Mouse (Mus musculus): ENCODE results near the gene Kmt5a. TPM values are rescaled to one million over a fixed set of nuclear protein-coding genes. Genes with fewer than 3 reads are reported as not detected.
A peak's percentile ranks its signal among the peaks of the same experiment; 100 is the strongest.

The Kmt5a gene
- polyA plus RNA-seq, 1 experiment from 2014 or later = 174 TPM

DNA sequence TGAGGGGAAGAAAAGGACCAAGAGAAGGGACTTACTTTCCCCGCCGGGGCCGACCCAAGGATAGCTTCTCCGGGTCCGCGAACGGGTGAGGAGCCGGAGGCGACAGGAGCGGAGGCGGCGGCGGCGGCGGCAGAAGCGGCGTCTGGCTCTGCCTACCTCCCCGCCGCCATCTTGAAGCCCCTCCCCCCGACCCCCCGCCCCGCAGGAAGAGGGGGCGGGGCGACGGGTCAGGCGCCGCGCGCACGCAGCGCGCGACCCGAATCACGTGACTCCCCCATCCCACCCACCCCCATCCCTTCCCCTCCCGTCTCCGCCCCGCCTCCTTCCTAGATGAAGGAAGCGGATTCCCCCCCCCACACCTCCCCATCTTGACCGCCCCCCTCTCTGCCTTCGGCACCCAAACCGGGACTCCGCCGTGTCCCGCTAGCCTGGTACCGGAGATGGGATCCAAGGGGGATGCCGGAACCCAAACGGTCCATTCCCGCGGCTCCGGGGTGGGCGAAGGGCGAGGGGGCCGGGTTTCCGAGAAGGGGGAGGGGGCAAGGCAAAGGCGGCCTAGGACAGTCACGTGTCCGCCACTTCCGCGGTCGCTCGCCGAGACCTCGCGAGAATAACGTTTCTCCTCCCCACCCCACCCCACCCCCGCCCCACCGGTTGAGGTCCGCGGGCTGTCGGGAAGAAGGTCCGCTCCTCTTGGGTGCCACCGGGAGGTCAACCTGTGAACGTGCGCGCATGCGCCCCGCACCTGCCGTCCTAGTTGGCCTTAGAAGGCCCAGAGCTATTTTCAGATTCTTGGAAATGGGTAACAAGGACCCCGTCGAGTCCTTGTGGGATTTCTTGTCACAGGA is 14.1 kb upstream of the Kmt5a start, which contains the start of gene Sbno1:
Gene Sbno1 (minus strand): TSS at position 590 of the 848 bp plus-strand sequence.
- DNase-seq (ENCODE audit: low read depth, low spot score) = peak; percentile 88
- H3K27me3 ChIP-seq = no peaks in the 10 kb centered on the region
- ChIA-PET CTCF (interaction anchor here (1.7 to 2.4 kb wide), 2 partner anchors 12 to 113 kb away, joined by 5 to 10 read pairs; no protein-coding TSS in a partner anchor), POLR2A (interaction anchor here (1.5 kb wide), 1 partner anchor 106 kb away, joined by 3 read pairs; no protein-coding TSS in a partner anchor)
- no peak for TF ChIP-seq CTCF (IDR thresholded peaks at IDR 0.05)
- in situ Hi-C loops (cut with MboI; ENCODE audit: low pct_unique_long_range_greater_than_20kb) = loop anchor here (25.0 kb wide), 1 partner anchor 437 kb away; the partner anchor contains the start of genes Ccdc92 and Zfp664
- ATAC-seq = peak; percentile 59

DNA sequence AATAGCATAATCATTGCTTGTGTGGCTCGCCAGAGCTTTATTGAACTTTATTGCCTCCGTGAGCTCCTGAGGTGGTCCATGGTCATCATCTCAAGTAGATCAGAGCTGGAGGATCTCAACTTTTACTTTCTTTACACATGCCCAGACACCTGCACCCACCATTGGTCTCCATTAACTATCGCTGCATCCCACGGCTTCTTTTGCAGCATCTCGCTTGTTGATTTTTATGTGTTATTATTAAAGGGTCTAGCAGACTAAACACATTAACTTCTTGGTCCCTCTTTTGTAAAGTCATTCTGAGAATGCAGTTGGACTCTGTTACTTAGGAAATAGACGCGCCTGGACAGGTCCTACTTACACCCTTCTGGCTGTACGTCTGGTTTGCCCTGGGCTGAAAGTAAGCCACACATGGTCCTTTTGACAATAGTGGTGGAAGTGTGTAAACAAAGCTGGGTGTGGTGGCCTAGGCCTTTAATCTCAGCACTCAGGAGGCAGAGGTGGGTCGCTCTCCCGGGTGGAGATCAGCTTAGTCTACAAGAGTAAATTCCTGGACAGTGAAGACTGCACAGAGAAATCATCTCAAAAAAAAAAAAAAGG is 13.2 kb upstream of the Kmt5a start:
- in situ Hi-C loops (cut with MboI; ENCODE audit: low pct_unique_long_range_greater_than_20kb) = loop anchor here (25.0 kb wide), 1 partner anchor 436 kb away; the partner anchor contains the start of genes Ccdc92 and Zfp664

DNA sequence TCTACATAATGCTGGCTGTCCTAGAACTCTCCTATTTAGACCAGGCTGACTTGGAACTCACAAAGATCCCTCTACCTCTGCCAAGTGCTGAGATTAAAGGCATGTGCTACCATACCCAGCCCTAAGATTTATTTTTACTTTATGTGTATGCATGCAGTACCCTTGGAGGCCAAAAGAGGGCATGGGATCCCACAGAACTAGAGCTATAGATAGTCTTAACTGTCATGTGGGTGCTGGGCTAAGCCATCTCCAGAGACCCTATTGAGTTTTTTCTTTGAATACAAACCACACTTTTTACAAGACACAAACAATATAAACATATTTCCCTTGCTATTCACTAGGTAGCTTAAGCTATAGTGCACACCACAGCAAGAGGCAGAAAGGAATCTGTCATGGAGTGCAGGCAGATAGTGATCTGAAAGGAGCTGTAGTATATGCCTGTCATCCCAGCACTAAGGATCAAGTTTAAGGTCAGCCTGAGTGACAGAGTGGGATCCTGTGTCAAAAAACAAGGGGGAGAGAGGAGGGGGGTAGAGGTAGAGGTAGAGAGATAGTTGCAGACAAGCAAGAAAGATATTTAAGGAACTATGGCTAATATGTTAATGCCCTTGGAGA is 7.2 kb upstream of the Kmt5a start:
- CTCF ChIA-PET = interaction anchor here (0.7 to 4.4 kb wide), 15 partner anchors 7 to 139 kb away, joined by 3 to 30 read pairs (median 4); partner anchors contain the start of genes Ddx55, Kmt5a, Rilpl1 and Rilpl2
- ATAC-seq (peak; percentile 39), DNase-seq (ENCODE audit: low read depth, low spot score) (no peak)
- TF ChIP-seq CTCF (IDR thresholded peaks at IDR 0.05) = peak; percentile 89
- no peaks in the 10 kb centered on the region for H3K27me3 ChIP-seq
- in situ Hi-C loops (cut with MboI; ENCODE audit: low pct_unique_long_range_greater_than_20kb) = loop anchor here (25.0 kb wide), 1 partner anchor 430 kb away; the partner anchor contains the start of genes Ccdc92 and Zfp664
- POLR2A ChIA-PET = interaction anchor here (0.6 to 1.4 kb wide), 4 partner anchors 106 to 124 kb away, joined by 3 to 4 read pairs (median 3); partner anchors contain the start of gene Ddx55

More for the DNA sequence above, 13.2 kb upstream of the Kmt5a start:
- ChIA-PET CTCF (interaction anchor here (1.7 to 2.4 kb wide), 2 partner anchors 11 to 112 kb away, joined by 5 to 10 read pairs; no protein-coding TSS in a partner anchor), POLR2A (interaction anchor here (0.6 to 0.7 kb wide), 2 partner anchors 52 to 105 kb away, joined by 3 to 4 read pairs; partner anchors contain the start of genes Rilpl1 and Rilpl2)
- DNase-seq (ENCODE audit: low read depth, low spot score) = no peak
- no peak for TF ChIP-seq CTCF (IDR thresholded peaks at IDR 0.05)
- H3K27me3 ChIP-seq = no peaks in the 10 kb centered on the region
- no peak for ATAC-seq

DNA sequence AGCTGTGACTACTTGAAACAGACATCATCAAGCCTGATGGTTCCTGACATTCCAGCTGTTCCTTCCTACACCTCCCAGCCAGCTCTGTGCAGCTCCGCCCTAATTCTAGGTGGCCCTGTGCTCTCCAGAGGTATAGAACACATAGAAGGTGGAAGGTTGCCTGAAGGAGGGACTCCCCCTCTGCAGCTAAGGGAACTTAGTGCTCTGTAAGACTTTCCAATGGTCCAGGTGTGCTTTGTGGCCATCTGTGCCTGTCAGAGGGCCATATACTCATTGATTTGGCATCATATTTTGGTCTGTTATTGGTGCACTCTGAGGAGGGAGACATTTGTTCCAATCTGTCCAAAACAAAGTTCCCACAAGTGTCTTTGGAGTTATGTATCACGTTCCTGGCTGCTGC is 6.7 kb upstream of the Kmt5a start:
- no peak for TF ChIP-seq CTCF (IDR thresholded peaks at IDR 0.05)
- ATAC-seq = no peak
- ChIA-PET POLR2A (interaction anchor here (0.6 to 1.4 kb wide), 4 partner anchors 105 to 124 kb away, joined by 3 to 4 read pairs (median 3); partner anchors contain the start of gene Ddx55), CTCF (interaction anchor here (0.7 to 4.4 kb wide), 14 partner anchors 9 to 139 kb away, joined by 3 to 30 read pairs (median 4); partner anchors contain the start of genes Ddx55, Rilpl1, Rilpl2 and Snrnp35)
- H3K27me3 ChIP-seq = no peaks in the 10 kb centered on the region
- in situ Hi-C loops (cut with MboI; ENCODE audit: low pct_unique_long_range_greater_than_20kb) = loop anchor here (25.0 kb wide), 1 partner anchor 429 kb away; the partner anchor contains the start of genes Ccdc92 and Zfp664
- no peak for DNase-seq (ENCODE audit: low read depth, low spot score)

DNA sequence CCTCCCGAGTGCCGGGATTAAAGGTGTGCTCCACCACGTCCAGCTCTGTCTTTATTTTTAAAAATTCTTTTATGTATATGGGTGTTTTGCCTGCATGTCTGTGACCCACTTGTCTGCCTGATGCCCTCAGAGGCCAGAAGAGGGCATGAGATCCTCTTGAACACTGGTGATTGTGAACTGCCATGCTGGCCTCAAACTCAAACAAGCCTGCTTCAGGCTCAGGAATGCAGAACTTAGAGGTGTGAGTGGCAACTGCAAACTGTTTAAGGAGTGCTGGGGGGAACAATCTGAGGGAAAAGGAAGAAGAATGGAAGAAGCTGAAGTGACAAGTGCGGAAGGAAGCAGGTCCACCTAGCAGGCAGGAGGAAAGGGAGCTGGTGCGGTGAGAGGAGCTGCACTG is 1.5 kb upstream of the Kmt5a start:
- no peak for ATAC-seq
- in situ Hi-C loops (cut with MboI; ENCODE audit: low pct_unique_long_range_greater_than_20kb) = loop anchor here (5.0 to 25.0 kb wide), 2 partner anchors 94 to 424 kb away; partner anchors contain the start of genes Ccdc92, Rilpl1 and Zfp664
- TF ChIP-seq CTCF (IDR thresholded peaks at IDR 0.05) = peak; percentile 73
- DNase-seq (ENCODE audit: low read depth, low spot score) = no peak
- ChIA-PET POLR2A (interaction anchor here (0.7 to 0.9 kb wide), 2 partner anchors 100 to 114 kb away, joined by 3 read pairs; no protein-coding TSS in a partner anchor), CTCF (interaction anchor here (0.6 to 4.0 kb wide), 9 partner anchors 8 to 117 kb away, joined by 3 to 31 read pairs (median 3); partner anchors contain the start of genes Rilpl1 and Sbno1)
- no peaks in the 10 kb centered on the region for H3K27me3 ChIP-seq

DNA sequence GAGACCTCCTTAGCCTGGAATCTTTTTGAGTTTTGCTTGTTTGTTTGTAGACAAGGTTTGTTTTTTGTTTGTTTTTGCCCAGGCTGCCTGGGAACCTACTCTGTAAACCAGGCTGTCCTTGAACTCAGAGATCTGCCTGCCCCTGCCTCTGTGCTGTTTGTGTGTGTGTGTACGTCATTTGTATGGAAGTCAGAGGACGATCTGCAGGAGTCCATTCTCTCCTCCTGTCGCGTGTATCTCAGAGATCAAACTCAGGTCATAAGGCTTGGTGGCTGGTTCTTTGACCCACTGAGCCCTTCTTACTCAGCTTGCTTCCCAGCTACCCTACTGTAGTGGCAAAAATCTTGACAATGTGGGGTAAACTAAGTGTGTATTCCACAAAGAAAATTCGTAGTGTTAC is 984 bp upstream of the Kmt5a start:
- no peak for DNase-seq (ENCODE audit: low read depth, low spot score)
- CTCF ChIA-PET = interaction anchor here (0.6 to 4.0 kb wide), 9 partner anchors 9 to 116 kb away, joined by 3 to 31 read pairs (median 3); partner anchors contain the start of genes Rilpl1 and Sbno1
- no peak for TF ChIP-seq CTCF (IDR thresholded peaks at IDR 0.05)
- POLR2A ChIA-PET = interaction anchor here (0.7 to 0.9 kb wide), 2 partner anchors 99 to 114 kb away, joined by 3 read pairs; no protein-coding TSS in a partner anchor
- H3K27me3 ChIP-seq = no peaks in the 10 kb centered on the region
- no peak for ATAC-seq
- in situ Hi-C loops (cut with MboI; ENCODE audit: low pct_unique_long_range_greater_than_20kb) = loop anchor here (5.0 to 25.0 kb wide), 2 partner anchors 94 to 424 kb away; partner anchors contain the start of genes Ccdc92, Rilpl1 and Zfp664

DNA sequence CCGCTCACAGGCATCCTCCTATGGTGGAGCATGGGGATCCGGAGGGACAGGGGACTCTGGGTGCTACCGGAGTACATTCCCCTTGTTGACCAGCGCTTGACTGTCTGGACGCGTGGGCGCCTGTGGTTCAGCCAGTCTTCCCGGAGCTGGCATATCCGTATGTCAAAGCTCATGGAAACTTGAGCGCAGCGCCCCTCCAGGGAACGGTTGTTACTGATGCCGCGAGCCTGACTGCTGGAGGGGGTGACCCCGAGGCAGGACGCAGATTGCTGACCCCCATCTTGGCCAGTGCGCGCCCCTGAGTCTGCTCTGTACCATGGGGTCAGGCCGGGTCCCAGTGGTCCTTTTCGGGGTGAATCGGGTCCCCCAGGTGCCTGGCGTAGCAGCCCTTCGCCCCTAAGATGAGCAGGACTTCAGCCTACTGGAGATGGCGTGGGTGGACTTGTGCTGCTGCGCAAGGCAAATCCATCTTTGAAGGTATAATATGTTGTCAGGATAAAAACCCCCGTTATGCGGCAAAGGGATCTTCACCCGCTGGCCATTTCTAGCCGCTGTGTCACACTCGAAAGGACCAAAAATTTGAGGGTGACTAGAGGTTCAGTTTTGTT is 468 bp downstream of the Kmt5a start:
- peak; percentile 75 for TF ChIP-seq CTCF (IDR thresholded peaks at IDR 0.05)
- ATAC-seq (peak; percentile 63), DNase-seq (ENCODE audit: low read depth, low spot score) (peak; percentile 44)
- ChIA-PET POLR2A (interaction anchor here (1.0 kb wide), 1 partner anchor 86 kb away, joined by 3 read pairs; no protein-coding TSS in a partner anchor), CTCF (interaction anchor here (0.9 to 4.0 kb wide), 9 partner anchors 9 to 99 kb away, joined by 3 to 31 read pairs (median 5); partner anchors contain the start of gene Rilpl2)
- in situ Hi-C loops (cut with MboI; ENCODE audit: low pct_unique_long_range_greater_than_20kb) = loop anchor here (25.0 kb wide), 1 partner anchor 422 kb away; the partner anchor contains the start of genes Ccdc92 and Zfp664
- H3K27me3 ChIP-seq = no peaks in the 10 kb centered on the region

DNA sequence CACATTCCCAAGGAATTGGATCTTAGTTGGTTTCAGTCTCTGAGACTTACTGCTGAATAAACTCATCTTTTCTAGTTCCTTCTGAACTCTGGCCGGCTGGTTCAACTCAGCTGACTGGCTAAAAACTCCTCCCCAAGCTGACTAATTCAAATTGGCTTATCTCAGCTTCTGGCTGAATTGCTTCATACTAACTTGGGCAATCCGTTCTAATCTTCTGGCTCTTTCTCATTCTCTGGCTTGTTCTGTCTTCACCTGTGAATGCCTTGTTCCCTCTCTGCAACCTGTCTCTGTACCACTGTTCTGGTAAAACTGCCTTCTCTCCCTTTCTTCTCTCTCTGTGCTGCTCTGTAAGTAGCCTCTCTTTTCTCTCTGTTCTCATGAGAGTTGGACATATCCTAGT is 2.9 kb downstream of the Kmt5a start:
- in situ Hi-C loops (cut with MboI; ENCODE audit: low pct_unique_long_range_greater_than_20kb) = loop anchor here (25.0 kb wide), 1 partner anchor 420 kb away; the partner anchor contains the start of genes Ccdc92 and Zfp664
- CTCF ChIA-PET = interaction anchor here (0.9 to 1.9 kb wide), 6 partner anchors 10 to 112 kb away, joined by 3 to 11 read pairs (median 4); no protein-coding TSS in a partner anchor
- DNase-seq (ENCODE audit: low read depth, low spot score) = no peak
- TF ChIP-seq CTCF (IDR thresholded peaks at IDR 0.05) = no peak
- POLR2A ChIA-PET = interaction anchor here (0.7 to 1.8 kb wide), 2 partner anchors 24 to 36 kb away, joined by 3 to 4 read pairs; partner anchors contain the start of gene Rilpl2
- no peak for ATAC-seq
- no peaks in the 10 kb centered on the region for H3K27me3 ChIP-seq

Data from Patski (cell line).